Mouse (Mus musculus): ENCODE results near the gene Tdrd5.
A peak's percentile ranks its signal among the peaks of the same experiment; 100 is the strongest.

- TF ChIP-seq CTCF (IDR thresholded peaks at IDR 0.05; ENCODE audit: low read depth) (peak; percentile 48), EP300 (IDR thresholded peaks at IDR 0.05; ENCODE audit: low read depth) (no peak)
These were observed 62.4 kb downstream of the Tdrd5 start for GRCm38 (mm10) chr1:156241035-156241434.
